Mouse (Mus musculus) heart, adult 8-10 months (tissue): ENCODE measurements at regions not wholly inside any gene's neighbourhood (a gene's known extent, or its start where the extent isn't known, plus 50 kb on each side); places are given as distances from the start of the nearest gene placed in this dataset.
"Not testable (repeated sequence)": the region's sequence is repeated elsewhere in the genome, so short reads cannot be mapped to it uniquely, and the experiment has no call there.

Experiments used
- DNase-seq: peaks from one replicate; pipeline ENCODE4 v3.0.0; 2022; ENCODE audit warnings: low spot score

GRCm38 (mm10) chr15:8767624-8768571, 57.3 kb upstream of the Slc1a3 start:
- no peak for DNase-seq

GRCm38 (mm10) chr15:8766208-8766607, 55.6 kb upstream of the Slc1a3 start:
- DNase-seq: not testable (repeated sequence)

GRCm38 (mm10) chr15:8761741-8762271, 51.2 kb upstream of the Slc1a3 start:
- DNase-seq: no peak

- no peak for DNase-seq
Observed at GRCm38 (mm10) chr15:8761132-8761531, 50.6 kb upstream of the Slc1a3 start.
